Mouse (Mus musculus) spleen, postnatal 10 days (tissue): ENCODE measurements around the gene Tax1bp1.

Experiments
- DNase-seq, 2 experiments: peaks; one replicate each; pipeline ENCODE4 v3.0.0; 2021 to 2022; ENCODE audit warnings: low spot score in 2 of 2

The Tax1bp1 gene

DNA sequence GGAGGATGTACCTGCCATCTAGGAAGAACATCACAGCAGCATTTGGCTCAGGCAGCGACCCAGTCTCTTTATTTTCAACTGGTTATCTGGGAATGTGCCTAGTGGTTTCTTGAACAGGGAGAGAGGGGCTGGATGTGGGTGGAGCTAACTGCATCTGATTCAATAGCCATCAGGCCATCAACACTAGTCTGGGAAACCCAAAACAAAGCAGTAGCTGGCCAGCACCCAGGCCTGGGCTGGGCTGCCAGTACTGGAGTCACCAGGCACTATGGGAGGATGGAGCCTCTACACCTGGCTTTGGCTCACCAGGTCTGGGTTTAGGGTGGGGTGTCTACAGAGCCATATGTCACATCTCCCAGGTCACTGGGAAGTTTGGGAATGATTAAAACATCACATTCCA lies 83.2 kb downstream of the Tax1bp1 start:
- DNase-seq, result no peak

GRCm38 (mm10) chr6:52797252-52797800 lies 83.8 kb downstream of the Tax1bp1 start:
- DNase-seq, result no peak

- DNase-seq, result no peak
These were observed 88.7 kb downstream of the Tax1bp1 start for GRCm38 (mm10) chr6:52802181-52802580.

GRCm38 (mm10) chr6:52805237-52805856 lies 91.8 kb downstream of the Tax1bp1 start:
- DNase-seq, result no peak
